Mouse (Mus musculus) induced T-regulatory cell, adult 2 months (primary cell): ENCODE data around the gene Zfp653.

Experiments
- DNase-seq: peaks from one replicate; pipeline ENCODE4 v3.0.0-alpha.2; 2012; ENCODE audit warnings: low read depth

Zfp653 gene

DNA sequence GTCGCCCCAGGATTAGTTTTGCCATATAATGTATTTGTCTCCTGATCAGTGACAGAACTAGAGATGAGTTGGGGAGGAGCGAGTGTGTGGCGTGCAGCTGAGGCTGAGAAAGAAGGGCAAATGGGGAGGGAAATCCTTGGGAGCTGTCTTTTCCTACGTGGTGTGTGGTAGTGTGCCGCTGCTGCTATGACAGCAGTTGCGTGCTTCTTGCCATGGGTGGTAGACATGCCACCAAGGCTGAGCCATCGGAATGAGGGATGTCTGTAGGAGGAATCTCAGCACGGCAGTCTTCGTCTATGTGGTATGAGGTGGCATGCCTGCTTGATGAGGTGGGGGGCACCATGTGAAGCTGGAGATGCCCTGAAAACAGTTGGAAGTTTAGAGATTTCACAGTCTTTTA, 40.8 kb downstream of the Zfp653 start:
- DNase-seq = no peak

DNA sequence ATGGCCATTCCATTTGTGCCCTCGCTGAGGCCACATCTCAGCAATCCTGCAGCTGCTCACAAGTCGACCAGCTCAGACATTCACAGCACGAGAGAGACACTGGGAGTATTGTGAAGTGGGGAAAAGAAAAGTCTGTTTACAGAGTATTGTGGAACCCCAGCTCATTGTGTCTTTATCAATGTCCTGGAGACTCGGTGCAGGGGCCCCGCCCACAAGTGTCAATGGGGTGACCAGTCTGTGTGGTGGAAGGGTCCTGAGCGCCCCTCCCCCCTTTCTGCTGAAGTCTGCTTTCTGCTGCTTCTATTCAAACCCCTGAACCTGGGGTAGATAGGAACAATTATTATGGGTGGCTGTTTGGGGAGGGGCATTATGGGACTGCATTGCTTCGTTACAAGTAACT, 42.7 kb downstream of the Zfp653 start:
- DNase-seq = no peak

DNA sequence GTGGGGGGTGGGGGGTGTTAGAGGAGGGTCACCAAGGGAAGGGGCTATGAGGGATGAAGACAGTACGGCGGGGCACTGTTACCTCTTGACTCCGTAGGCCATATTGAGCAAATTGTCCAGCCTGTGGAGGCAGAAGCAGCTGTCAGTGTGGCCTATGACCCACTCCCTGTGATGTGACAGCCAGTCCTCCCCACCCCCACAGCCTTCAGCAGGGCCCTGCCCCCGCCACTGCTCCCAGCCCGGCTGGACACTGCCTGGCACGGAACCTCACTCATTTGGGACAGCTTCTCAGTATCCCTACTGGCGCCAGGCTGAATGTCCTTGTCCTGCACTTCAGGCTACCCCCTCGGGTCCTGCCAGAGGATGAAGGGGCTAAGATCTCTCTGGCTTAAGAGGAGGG, 46.6 kb downstream of the Zfp653 start:
- no peak for DNase-seq

GRCm38 (mm10) chr9:22017208-22017825, 53.9 kb downstream of the Zfp653 start:
- no peak for DNase-seq

DNA sequence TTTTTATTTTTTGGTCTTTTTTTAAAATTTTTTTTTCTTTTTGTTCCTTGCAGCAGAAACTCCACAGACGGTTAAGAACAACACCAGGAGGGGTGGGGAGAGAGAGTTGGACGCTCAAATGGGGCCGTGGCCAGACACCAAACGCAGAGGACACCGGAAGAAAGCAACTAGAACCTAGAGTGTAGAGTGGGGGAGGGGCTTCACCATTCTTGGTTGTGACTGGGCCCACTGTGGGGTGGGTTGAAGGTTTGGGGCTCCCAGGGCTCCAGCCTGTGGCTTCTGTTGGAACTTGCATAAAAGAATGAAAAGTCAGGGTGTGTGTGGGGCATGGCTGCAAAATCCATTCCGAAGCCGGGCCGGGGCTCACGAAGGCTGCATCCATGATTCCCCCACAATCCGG, 54.9 kb downstream of the Zfp653 start:
- DNase-seq = no peak

GRCm38 (mm10) chr9:22012731-22013130, 58.4 kb downstream of the Zfp653 start:
- no peak for DNase-seq

DNA sequence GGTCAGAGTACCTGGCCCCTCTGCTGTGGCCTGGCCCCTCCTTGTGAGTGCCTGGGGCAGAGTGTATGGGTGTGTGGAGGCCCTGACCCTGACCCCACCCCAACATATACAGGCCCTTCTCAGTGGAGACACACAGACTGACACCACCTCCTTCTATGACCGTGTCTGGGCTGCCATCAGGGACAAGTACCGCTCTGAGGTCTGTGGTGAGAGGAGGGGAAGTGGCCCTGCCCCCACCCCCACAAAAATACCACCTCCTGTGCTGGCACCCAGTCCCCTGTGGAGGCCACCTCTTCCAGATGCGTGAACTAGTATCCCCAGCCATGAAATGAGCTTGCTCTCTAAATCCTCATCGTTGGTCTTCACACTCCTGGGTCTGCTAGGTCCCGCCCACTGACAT, 60.1 kb downstream of the Zfp653 start:
- DNase-seq = peak; percentile 40
